Mouse (Mus musculus): ENCODE results near the gene Hmgn3. TPM values are rescaled to one million over a fixed set of nuclear protein-coding genes. Genes with fewer than 3 reads are reported as not detected.
"Not testable (repeated sequence)": the region's sequence is repeated elsewhere in the genome, so short reads cannot be mapped to it uniquely, and the experiment has no call there.

The Hmgn3 gene
- polyA plus RNA-seq (2011; ENCODE audit: insufficient read depth, insufficient read length, low replicate concordance, missing spikeins) = 37.0 and 37.6 TPM in 2 replicates

GRCm38 (mm10) chr9:83146446-83147188 is at the start of gene Hmgn3:
Gene Hmgn3, minus strand, starts transcription at chr9:83146685.
- no peaks in the 10 kb centered on the region; the same call in 1 of the 2 replicates for H3K4me1 ChIP-seq (ENCODE audit: control insufficient read depth, insufficient read depth, low read length)
- H3K4me3 ChIP-seq (replicated peaks; ENCODE audit: control insufficient read depth, low read depth, low read length) = peak within 1 kb of the TSS; percentile 65
- H3K27ac ChIP-seq (ENCODE audit: control insufficient read depth, insufficient read depth, low read depth, low read length, poor library complexity) = no peak within 1 kb of the TSS; the same call in 1 of the 2 replicates
- TF ChIP-seq CTCF (IDR thresholded peaks at IDR 0.05; ENCODE audit: control insufficient read depth, insufficient read depth, low read length) = no peak
- TF ChIP-seq POLR2A (IDR thresholded peaks at IDR 0.05; ENCODE audit: borderline replicate concordance, control insufficient read depth, low read depth, low read length) = peak; percentile 59; the same call in 1 of the 2 replicates
- 8% methylated on average over 28 of the region's 28 CpGs for WGBS

DNA sequence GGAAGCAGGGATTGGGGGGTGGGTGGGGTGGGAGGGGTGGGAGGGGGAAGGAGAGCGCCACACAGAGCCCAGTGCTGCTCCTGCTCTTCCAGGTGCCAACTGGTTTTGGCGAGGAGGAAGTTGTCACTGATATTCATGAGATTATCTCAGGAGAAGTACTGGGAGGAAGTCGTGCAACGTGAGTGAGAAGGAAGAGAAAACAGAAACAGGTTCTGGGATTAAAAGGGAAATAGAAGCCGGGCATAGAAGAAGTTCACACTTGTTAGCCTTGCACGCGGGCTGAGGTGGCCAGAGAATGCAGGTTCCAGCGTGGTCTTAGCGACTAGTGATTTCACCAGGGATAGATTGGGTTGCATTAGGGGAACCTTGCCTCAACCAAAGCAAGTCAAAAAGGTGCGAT is 49.3 kb upstream of the Hmgn3 start:
- 32% methylated on average over 10 of the region's 10 CpGs for WGBS
- Histone ChIP-seq H3K4me1 (ENCODE audit: control insufficient read depth, insufficient read depth, low read length) (no peaks in the 10 kb centered on the region; the same call in 1 of the 2 replicates), H3K27ac (ENCODE audit: control insufficient read depth, insufficient read depth, low read depth, low read length, poor library complexity) (no peak overlapping the region), H3K4me3 (replicated peaks; ENCODE audit: control insufficient read depth, low read depth, low read length) (no peak overlapping the region)
- TF ChIP-seq CTCF (IDR thresholded peaks at IDR 0.05; ENCODE audit: control insufficient read depth, insufficient read depth, low read length) (no peak), POLR2A (IDR thresholded peaks at IDR 0.05; ENCODE audit: borderline replicate concordance, control insufficient read depth, low read depth, low read length) (no peak)

DNA sequence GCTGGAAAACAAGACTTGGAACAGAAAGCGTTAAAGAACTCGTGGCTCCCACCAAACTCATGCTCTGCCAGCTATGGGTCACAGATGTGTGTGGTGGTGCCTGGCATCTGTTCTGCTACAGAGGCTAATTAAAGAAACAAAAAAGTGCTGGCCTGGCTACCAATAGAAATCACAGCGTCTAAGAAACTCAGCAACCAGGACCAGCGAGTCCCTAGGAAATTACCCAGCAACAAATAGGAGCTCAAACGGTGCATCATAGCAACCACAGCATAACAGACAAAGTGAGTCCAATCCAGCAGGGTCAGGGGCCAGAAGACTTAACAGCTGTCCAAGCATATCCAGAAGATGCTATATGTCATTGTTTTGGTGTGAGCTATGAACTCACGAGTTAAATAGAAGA is 48.5 kb upstream of the Hmgn3 start:
- Histone ChIP-seq H3K4me3 (replicated peaks; ENCODE audit: control insufficient read depth, low read depth, low read length) (no peak overlapping the region), H3K27ac (ENCODE audit: control insufficient read depth, insufficient read depth, low read depth, low read length, poor library complexity) (no peak overlapping the region), H3K4me1 (ENCODE audit: control insufficient read depth, insufficient read depth, low read length) (no peaks in the 10 kb centered on the region; the same call in 1 of the 2 replicates)
- 66% methylated on average over 6 of the region's 6 CpGs for WGBS
- TF ChIP-seq POLR2A (IDR thresholded peaks at IDR 0.05; ENCODE audit: borderline replicate concordance, control insufficient read depth, low read depth, low read length) = no peak
- no peak for TF ChIP-seq CTCF (IDR thresholded peaks at IDR 0.05; ENCODE audit: control insufficient read depth, insufficient read depth, low read length)

DNA sequence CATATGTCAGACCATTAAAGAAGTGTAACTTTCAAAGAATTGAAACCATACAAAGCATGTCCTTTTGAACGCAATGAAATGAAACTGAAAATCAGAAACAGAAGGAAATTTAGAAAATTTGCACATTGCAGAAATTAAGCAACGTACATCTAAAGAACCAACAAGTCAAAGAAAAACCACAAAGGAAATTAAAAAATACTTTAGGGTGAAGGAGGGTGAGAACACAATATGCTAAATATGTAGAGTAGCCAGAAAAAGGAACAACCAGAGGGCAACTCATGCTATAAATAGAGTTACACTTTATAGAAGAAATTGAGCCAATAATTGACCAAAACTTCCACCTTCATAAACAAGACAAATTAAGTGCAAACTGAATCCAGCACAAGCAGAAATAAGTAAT is 41.3 kb upstream of the Hmgn3 start:
- Histone ChIP-seq H3K4me3 (replicated peaks; ENCODE audit: control insufficient read depth, low read depth, low read length) (no peak overlapping the region), H3K4me1 (ENCODE audit: control insufficient read depth, insufficient read depth, low read length) (no peaks in the 10 kb centered on the region), H3K27ac (ENCODE audit: control insufficient read depth, insufficient read depth, low read depth, low read length, poor library complexity) (no peak overlapping the region)
- TF ChIP-seq CTCF (IDR thresholded peaks at IDR 0.05; ENCODE audit: control insufficient read depth, insufficient read depth, low read length) = no peak
- no peak for TF ChIP-seq POLR2A (IDR thresholded peaks at IDR 0.05; ENCODE audit: borderline replicate concordance, control insufficient read depth, low read depth, low read length)
- WGBS = 3% methylated on average over 2 of the region's 2 CpGs

DNA sequence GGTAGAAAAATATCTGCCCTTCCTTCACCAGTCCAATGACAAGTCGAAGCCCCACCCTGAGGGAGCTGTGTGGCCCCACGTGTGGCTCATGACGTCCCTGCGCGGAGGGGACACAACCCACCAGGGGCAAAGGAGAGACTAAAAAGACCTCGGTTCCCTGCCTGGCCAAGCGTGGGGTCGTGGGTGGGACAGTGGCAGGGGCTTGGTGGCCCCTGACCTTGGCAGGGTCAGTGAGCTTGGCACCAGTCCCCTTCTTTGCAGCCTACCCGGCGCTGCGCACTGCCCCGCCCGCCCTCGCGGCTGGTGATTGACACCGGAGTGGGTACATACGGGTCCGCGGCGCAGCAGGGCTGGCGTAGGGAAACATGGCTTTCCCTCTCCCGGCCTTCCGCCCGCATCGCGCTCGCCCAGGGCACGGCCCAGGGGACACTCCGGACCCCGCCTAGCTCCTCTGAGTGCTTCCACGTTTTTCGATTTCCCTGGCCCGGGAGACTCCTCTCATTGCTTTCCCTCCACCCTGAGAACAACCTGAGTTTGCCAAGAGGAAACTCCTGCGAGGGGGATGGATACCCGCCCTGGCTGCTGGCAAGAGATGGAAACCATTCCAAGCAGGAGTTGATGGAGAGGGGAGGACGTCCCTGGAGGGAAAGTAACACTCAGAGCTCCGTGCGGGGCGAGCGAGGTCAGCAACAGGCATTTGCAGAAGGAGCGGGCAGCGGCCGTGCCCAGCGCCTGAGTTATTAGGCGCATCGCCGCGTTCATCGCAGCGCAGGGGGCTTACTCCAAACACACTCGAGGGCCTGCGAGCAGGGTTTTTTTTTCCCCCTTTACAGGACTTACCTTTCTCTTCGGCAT is 667 bp downstream of the Hmgn3 start:
- TF ChIP-seq POLR2A (IDR thresholded peaks at IDR 0.05; ENCODE audit: borderline replicate concordance, control insufficient read depth, low read depth, low read length) (no peak), CTCF (IDR thresholded peaks at IDR 0.05; ENCODE audit: control insufficient read depth, insufficient read depth, low read length) (no peak)
- WGBS = 4% methylated on average over 53 of the region's 53 CpGs
- no peaks in the 10 kb centered on the region; the same call in 1 of the 2 replicates for H3K4me1 ChIP-seq (ENCODE audit: control insufficient read depth, insufficient read depth, low read length)
- peak overlapping the region; percentile 65 for H3K4me3 ChIP-seq (replicated peaks; ENCODE audit: control insufficient read depth, low read depth, low read length)
- no peak overlapping the region; the same call in 1 of the 2 replicates for H3K27ac ChIP-seq (ENCODE audit: control insufficient read depth, insufficient read depth, low read depth, low read length, poor library complexity)

- H3K4me3 ChIP-seq (replicated peaks; ENCODE audit: control insufficient read depth, low read depth, low read length) = no peak overlapping the region
- TF ChIP-seq POLR2A (IDR thresholded peaks at IDR 0.05; ENCODE audit: borderline replicate concordance, control insufficient read depth, low read depth, low read length) (no peak), CTCF (IDR thresholded peaks at IDR 0.05; ENCODE audit: control insufficient read depth, insufficient read depth, low read length) (no peak)
- 75% methylated on average over 4 of the region's 4 CpGs for WGBS
- no peak overlapping the region for H3K27ac ChIP-seq (ENCODE audit: control insufficient read depth, insufficient read depth, low read depth, low read length, poor library complexity)
- H3K4me1 ChIP-seq (ENCODE audit: control insufficient read depth, insufficient read depth, low read length) = no peaks in the 10 kb centered on the region
Observed at GRCm38 (mm10) chr9:83129831-83130230, 16.7 kb downstream of the Hmgn3 start.

DNA sequence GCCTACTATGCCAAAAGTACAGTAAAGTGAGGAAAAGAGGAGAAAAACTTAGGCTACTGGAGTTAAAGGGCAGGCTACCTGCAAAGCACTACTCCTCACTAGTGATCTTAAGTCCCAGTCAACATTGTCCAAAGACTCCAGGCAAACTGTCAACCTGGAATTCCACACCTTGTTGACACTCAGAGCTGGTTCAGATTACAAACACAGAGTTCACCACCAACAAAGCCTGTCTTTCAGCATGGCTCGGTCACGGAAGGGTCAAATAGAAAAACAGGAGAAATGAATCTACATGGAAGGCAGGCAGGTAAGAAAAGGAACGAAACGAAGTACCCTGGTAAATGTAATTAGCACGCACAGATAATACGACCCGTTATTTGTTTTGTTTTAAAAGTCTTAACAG is 18.6 kb downstream of the Hmgn3 start:
- TF ChIP-seq POLR2A (IDR thresholded peaks at IDR 0.05; ENCODE audit: borderline replicate concordance, control insufficient read depth, low read depth, low read length) (no peak), CTCF (IDR thresholded peaks at IDR 0.05; ENCODE audit: control insufficient read depth, insufficient read depth, low read length) (no peak)
- H3K27ac ChIP-seq (ENCODE audit: control insufficient read depth, insufficient read depth, low read depth, low read length, poor library complexity) = no peak overlapping the region
- no peaks in the 10 kb centered on the region for H3K4me1 ChIP-seq (ENCODE audit: control insufficient read depth, insufficient read depth, low read length)
- WGBS = 86% methylated on average over 7 of the region's 7 CpGs
- no peak overlapping the region for H3K4me3 ChIP-seq (replicated peaks; ENCODE audit: control insufficient read depth, low read depth, low read length)

DNA sequence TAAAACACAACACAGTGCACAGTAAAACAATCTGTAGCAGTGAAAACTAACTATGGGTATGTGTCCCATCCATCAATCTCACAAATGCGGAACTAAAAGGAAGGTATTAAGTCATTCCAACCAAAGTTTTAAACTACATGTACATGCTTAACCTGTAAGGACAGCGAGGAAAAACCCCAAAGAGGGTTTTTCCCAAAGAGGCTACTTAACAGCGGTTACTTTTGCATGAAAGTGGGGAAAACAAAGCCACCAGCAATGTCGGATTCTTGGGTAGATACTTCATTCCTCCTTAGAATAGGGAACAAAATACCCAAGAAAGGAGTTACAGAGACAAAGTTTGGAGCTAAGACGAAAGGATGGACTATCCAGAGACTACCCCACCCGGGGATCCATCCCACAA is 20.0 kb downstream of the Hmgn3 start:
- not testable (repeated sequence) for H3K4me1 ChIP-seq (ENCODE audit: control insufficient read depth, insufficient read depth, low read length); H3K4me3 ChIP-seq (replicated peaks; ENCODE audit: control insufficient read depth, low read depth, low read length); H3K27ac ChIP-seq (ENCODE audit: control insufficient read depth, insufficient read depth, low read depth, low read length, poor library complexity)
- 78% methylated on average over 6 of the region's 6 CpGs for WGBS
